Comparison of ENCODE assay signal across 16 mouse cellular contexts in the genomic region with DNA sequence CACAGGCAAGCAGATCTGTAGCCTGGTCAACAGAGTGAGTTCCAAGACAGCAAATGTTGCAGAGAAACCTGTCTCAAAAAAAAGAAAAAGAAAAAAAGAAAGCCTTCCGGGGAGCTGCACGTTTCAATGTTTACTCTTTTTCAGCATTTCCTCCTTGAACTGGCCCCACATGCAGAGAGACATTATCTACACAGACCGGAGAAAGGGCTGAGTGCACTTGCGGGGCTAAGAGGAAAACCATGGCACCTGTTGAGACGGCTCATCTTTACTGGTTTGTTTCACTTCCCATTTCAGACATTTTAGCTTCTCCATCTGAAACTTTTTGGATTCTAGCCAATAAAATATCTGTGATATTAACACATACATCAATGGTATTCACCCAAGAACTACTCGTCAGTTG. TPM values are rescaled to one million over a fixed set of nuclear protein-coding genes. Genes with fewer than 3 reads are reported as not detected.
DNase-seq lines count a peak whose midpoint lies in the region; ATAC-seq and TF ChIP-seq lines count a peak whose summit lies in the region.
"Had no signal": no experiment of that assay in that cellular context is flagged by ENCODE, and none has a peak within 500 bp of the region (broad histone marks: within the 10 kb centered on the region; RNA-seq: fewer than 3 reads in every experiment).

No protein-coding gene starts in this region.

- H3K4me1 ChIP-seq in spleen, adult 2 months (ENCODE audit: control insufficient read depth, insufficient read depth, insufficient read length) = peaks cover 2% of the 10 kb centered on the region
- no peaks in the 10 kb centered on the region for H3K4me1 ChIP-seq in forebrain, embryonic 12.5 days
- H3K4me1 ChIP-seq in hindbrain, embryonic 14.5 days (replicated peaks; ENCODE audit: control insufficient read depth, insufficient read depth, low read length) = no peaks in the 10 kb centered on the region
- H3K4me1 ChIP-seq in kidney, embryonic 14.5 days (ENCODE audit: control insufficient read depth, insufficient read depth, low read length) = no peaks in the 10 kb centered on the region
- H3K4me1 ChIP-seq: forebrain, embryonic 13.5 days; heart, embryonic 10.5 days; kidney, embryonic 15.5 days had no signal

- H3K9me3 ChIP-seq in forebrain, embryonic 12.5 days = no peaks in the 10 kb centered on the region
- no peaks in the 10 kb centered on the region for H3K9me3 ChIP-seq in hindbrain, embryonic 14.5 days (ENCODE audit: control insufficient read depth, low read length)
- no peaks in the 10 kb centered on the region for H3K9me3 ChIP-seq in kidney, embryonic 14.5 days (ENCODE audit: control insufficient read depth, low read length)
- H3K9me3 ChIP-seq: forebrain, embryonic 13.5 days; heart, embryonic 10.5 days; kidney, embryonic 15.5 days; liver, embryonic 13.5 days had no signal

- intact Hi-C loops in heart, postnatal 10 days (cut with DNase I) = no loop called here

- ATAC-seq in common myeloid progenitor, adult 5-6 weeks (replicated peaks; ENCODE audit: low read depth, poor library complexity, severe bottlenecking) = peak; percentile 82
- no peak for ATAC-seq in forebrain, embryonic 12.5 days (ENCODE audit: low FRiP score)
- no peak for ATAC-seq in hindbrain, embryonic 14.5 days (ENCODE audit: low FRiP score)
- no peak for ATAC-seq in kidney, embryonic 14.5 days (ENCODE audit: low FRiP score, low TSS enrichment)
- ATAC-seq: forebrain, embryonic 13.5 days; midbrain, embryonic 16.5 days had no signal

- H3K27ac ChIP-seq in spleen, adult 2 months (ENCODE audit: insufficient read depth, low read length) = peak overlapping the region; percentile 92
- H3K27ac ChIP-seq in forebrain, embryonic 12.5 days = no peak overlapping the region
- no peak overlapping the region for H3K27ac ChIP-seq in hindbrain, embryonic 14.5 days
- H3K27ac ChIP-seq in kidney, embryonic 14.5 days (ENCODE audit: low read depth, low read length) = no peak overlapping the region
- H3K27ac ChIP-seq: forebrain, embryonic 13.5 days; heart, embryonic 10.5 days; kidney, embryonic 15.5 days; liver, embryonic 13.5 days had no signal

- TF ChIP-seq POLR2A in spleen, adult 2 months (IDR thresholded peaks at IDR 0.05; ENCODE audit: low read depth, low read length) = no peak

- 11% methylated on average over 6 of the region's 6 CpGs for WGBS in spleen, adult 2 months
- WGBS in forebrain, embryonic 12.5 days = 91% methylated on average over 6 of the region's 6 CpGs
- WGBS in hindbrain, embryonic 14.5 days = 93% methylated on average over 6 of the region's 6 CpGs
- WGBS in kidney, embryonic 14.5 days = 88% methylated on average over 6 of the region's 6 CpGs

- H3K27me3 ChIP-seq in spleen, adult 2 months (ENCODE audit: control insufficient read depth, insufficient read depth, low read length) = no peaks in the 10 kb centered on the region
- no peaks in the 10 kb centered on the region for H3K27me3 ChIP-seq in forebrain, embryonic 12.5 days
- no peaks in the 10 kb centered on the region for H3K27me3 ChIP-seq in hindbrain, embryonic 14.5 days (ENCODE audit: control insufficient read depth, insufficient read depth, low read length)
- no peaks in the 10 kb centered on the region for H3K27me3 ChIP-seq in kidney, embryonic 14.5 days (ENCODE audit: control insufficient read depth, insufficient read depth, low read length)
- H3K27me3 ChIP-seq: forebrain, embryonic 13.5 days; kidney, embryonic 15.5 days; liver, embryonic 13.5 days had no signal

- H3K4me2 ChIP-seq in forebrain, embryonic 12.5 days = no peak overlapping the region
- H3K4me2 ChIP-seq in hindbrain, embryonic 14.5 days (replicated peaks) = no peak overlapping the region
- no peak overlapping the region for H3K4me2 ChIP-seq in kidney, embryonic 14.5 days (replicated peaks; ENCODE audit: low read depth, low read length)
- H3K4me2 ChIP-seq: forebrain, embryonic 13.5 days; kidney, embryonic 15.5 days; liver, embryonic 13.5 days had no signal

- H3K4me3 ChIP-seq in spleen, adult 2 months (ENCODE audit: extremely low read depth, insufficient read depth, insufficient read length) = no peak overlapping the region
- H3K4me3 ChIP-seq in forebrain, embryonic 12.5 days (replicated peaks) = no peak overlapping the region
- H3K4me3 ChIP-seq in hindbrain, embryonic 14.5 days (replicated peaks; ENCODE audit: low read length) = no peak overlapping the region
- no peak overlapping the region for H3K4me3 ChIP-seq in kidney, embryonic 14.5 days (ENCODE audit: low read length)
- H3K4me3 ChIP-seq: forebrain, embryonic 13.5 days; heart, embryonic 10.5 days; kidney, embryonic 15.5 days; liver, embryonic 13.5 days had no signal

- H3K9ac ChIP-seq in forebrain, embryonic 12.5 days = no peak overlapping the region
- H3K9ac ChIP-seq in hindbrain, embryonic 14.5 days = no peak overlapping the region
- no peak overlapping the region for H3K9ac ChIP-seq in kidney, embryonic 14.5 days (ENCODE audit: low read depth, low read length)
- H3K9ac ChIP-seq: forebrain, embryonic 13.5 days; kidney, embryonic 15.5 days; liver, embryonic 13.5 days had no signal

- peaks cover 33% of the 10 kb centered on the region for H3K36me3 ChIP-seq in spleen, adult 2 months (ENCODE audit: control insufficient read depth, insufficient read depth, low read length)
- H3K36me3 ChIP-seq in forebrain, embryonic 12.5 days (replicated peaks) = peaks cover 62% of the 10 kb centered on the region
- peaks cover 85% of the 10 kb centered on the region for H3K36me3 ChIP-seq in hindbrain, embryonic 14.5 days (replicated peaks; ENCODE audit: control insufficient read depth, insufficient read depth)
- peaks cover 74% of the 10 kb centered on the region for H3K36me3 ChIP-seq in kidney, embryonic 14.5 days (ENCODE audit: control insufficient read depth, insufficient read depth, low read length)

- TF ChIP-seq CTCF in spleen, adult 2 months (IDR thresholded peaks at IDR 0.05; ENCODE audit: extremely low read depth, insufficient read depth, insufficient read length, insufficient replicate concordance) = no peak

- peak; percentile 81 for DNase-seq in heart, adult 11 months
- no peak for DNase-seq in heart, postnatal 10 days
- DNase-seq in A20 (ENCODE audit: low read depth, low spot score) = peak; percentile 93
- peak; percentile 61 to 66 for DNase-seq in spleen, adult 2 months (ENCODE audit: low read depth in 1 of 2, low spot score in 2 of 2)
- no peak for DNase-seq in hindbrain, embryonic 14.5 days (ENCODE audit: low spot score)
- DNase-seq: cerebellum, adult 8-10 months; gastrocnemius, postnatal 25 days; liver, embryonic 13.5 days; right cerebral cortex, postnatal 25 days had no signal

RNA-seq across cellular contexts. Expression of gene Slc30a5, which starts 8.9 kb away (rescaled TPM):
- 10 to 100 TPM; 28.9 to 32.2 TPM for total RNA-seq in heart, postnatal 10 days (2021)
- 72.3 and 119 TPM in 2 replicates for total RNA-seq in common myeloid progenitor, adult 5-6 weeks (2017)
- polyA plus RNA-seq in spleen, adult 2 months (2012; rRNA removed) = 20.6 and 24.0 TPM in 2 replicates
- polyA plus RNA-seq in forebrain, embryonic 12.5 days (2016; fragmentation: Nextera tagmentation; extraction: Ambion mirVana) = 44.5 and 47.1 TPM in 2 replicates
- polyA plus RNA-seq in hindbrain, embryonic 14.5 days (2014; fragmentation: Nextera tagmentation; extraction: Ambion mirVana) = 41.8 and 44.5 TPM in 2 replicates
- 33.9 and 65.9 TPM in 2 replicates for polyA plus RNA-seq in kidney, embryonic 14.5 days (2014; fragmentation: Nextera tagmentation; extraction: Ambion mirVana)

RNA-seq across cellular contexts. Expression of gene Ccnb1, which starts 37.9 kb away (rescaled TPM):
- 10 to 100 TPM; 19.3 to 27.8 TPM for total RNA-seq in heart, postnatal 10 days (2021)
- total RNA-seq in common myeloid progenitor, adult 5-6 weeks (2017) = 152 and 167 TPM in 2 replicates
- 7.7 and 8.5 TPM in 2 replicates for polyA plus RNA-seq in spleen, adult 2 months (2012; rRNA removed)
- polyA plus RNA-seq in forebrain, embryonic 12.5 days (2016; fragmentation: Nextera tagmentation; extraction: Ambion mirVana) = 343 and 352 TPM in 2 replicates
- 40.7 and 51.4 TPM in 2 replicates for polyA plus RNA-seq in hindbrain, embryonic 14.5 days (2014; fragmentation: Nextera tagmentation; extraction: Ambion mirVana)
- polyA plus RNA-seq in kidney, embryonic 14.5 days (2014; fragmentation: Nextera tagmentation; extraction: Ambion mirVana) = 289 and 315 TPM in 2 replicates

RNA-seq across cellular contexts. Expression of gene Cenph, which starts 48.6 kb away (rescaled TPM):
- total RNA-seq in heart, postnatal 10 days (2021) = 1 to 10 TPM; 2.1 to 2.8 TPM
- 60.8 and 70.5 TPM in 2 replicates for total RNA-seq in common myeloid progenitor, adult 5-6 weeks (2017)
- 0.90 and 1.0 TPM in 2 replicates for polyA plus RNA-seq in spleen, adult 2 months (2012; rRNA removed)
- 46.3 and 48.9 TPM in 2 replicates for polyA plus RNA-seq in forebrain, embryonic 12.5 days (2016; fragmentation: Nextera tagmentation; extraction: Ambion mirVana)
- polyA plus RNA-seq in hindbrain, embryonic 14.5 days (2014; fragmentation: Nextera tagmentation; extraction: Ambion mirVana) = 6.7 and 6.9 TPM in 2 replicates
- 49.7 and 59.4 TPM in 2 replicates for polyA plus RNA-seq in kidney, embryonic 14.5 days (2014; fragmentation: Nextera tagmentation; extraction: Ambion mirVana)
- total RNA-seq: gastrocnemius, postnatal 25 days had no signal

Comparison
In these comparisons a context has a peak if more than half of its experiments do, and no peak if none do; other contexts are left out.
1. DNase-seq: peak in heart, adult 11 months (single experiment), A20 (single experiment) and spleen, adult 2 months (2 of 2); none in heart, postnatal 10 days (0 of 2) and hindbrain, embryonic 14.5 days (single experiment).